Mouse (Mus musculus): ENCODE data around the gene Dlg1.

- TF ChIP-seq CTCF (IDR thresholded peaks at IDR 0.05; ENCODE audit: control insufficient read depth, insufficient read depth, insufficient read length), result no peak
- TF ChIP-seq MAX (IDR thresholded peaks at IDR 0.05), result no peak
- no peak for TF ChIP-seq USF1 (IDR thresholded peaks at IDR 0.05; ENCODE audit: low read depth)
- TF ChIP-seq MYOG (IDR thresholded peaks at IDR 0.05; ENCODE audit: control insufficient read depth, extremely low read depth, insufficient read length), result no peak
- TF ChIP-seq MYOD1 (IDR thresholded peaks at IDR 0.05; ENCODE audit: control insufficient read depth, insufficient read length, low read depth), result no peak
- TF ChIP-seq CEBPB (IDR thresholded peaks at IDR 0.05; ENCODE audit: low read depth), result no peak
- TF ChIP-seq FOSL1 (IDR thresholded peaks at IDR 0.05; ENCODE audit: insufficient read depth, low read length, poor library complexity, severe bottlenecking), result no peak
These were observed 162.8 kb downstream of the Dlg1 start for GRCm38 (mm10) chr16:31826049-31826448.

Data from C2C12 (cell line).